Mouse (Mus musculus): ENCODE data around the gene Phf6.

DNA sequence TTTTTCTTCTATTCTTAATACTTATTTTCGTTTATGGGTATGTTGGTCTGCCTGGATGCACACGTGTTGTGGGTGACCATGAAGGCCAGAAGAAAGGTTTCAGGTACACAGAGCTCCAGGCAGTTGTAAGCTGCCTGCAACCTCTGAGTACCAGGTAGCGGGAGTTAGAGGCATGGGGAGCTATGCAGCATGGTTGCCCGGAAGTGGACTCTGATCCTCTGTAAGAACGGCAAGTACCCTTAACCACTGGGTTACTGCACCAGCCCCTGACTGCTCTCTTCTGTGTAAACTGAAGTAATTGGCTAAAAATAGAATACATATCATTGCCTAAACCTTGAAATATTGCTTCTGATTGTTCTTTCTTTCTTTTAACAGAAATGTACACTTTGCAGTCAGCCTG, 33.4 kb downstream of the Phf6 start:
- no peak for TF ChIP-seq CTCF (IDR thresholded peaks at IDR 0.05; ENCODE audit: borderline replicate concordance, extremely low read depth, insufficient read depth, insufficient read length)
- TF ChIP-seq POLR2A (IDR thresholded peaks at IDR 0.05; ENCODE audit: borderline replicate concordance, extremely low read depth, insufficient read depth, insufficient read length, poor library complexity, severe bottlenecking): no peak

All from brain, embryonic 14.5 days (tissue).